Mouse (Mus musculus): ENCODE measurements around the gene Afm.

- TF ChIP-seq POLR2A (IDR thresholded peaks at IDR 0.05; ENCODE audit: low read depth, low read length): no peak
- no peak for TF ChIP-seq CTCF (IDR thresholded peaks at IDR 0.05; ENCODE audit: extremely low read depth, insufficient read length, insufficient replicate concordance, low read depth, low read length)
Measured at GRCm38 (mm10) chr5:90492440-90492839, 26.3 kb upstream of the Afm start.
